Mouse (Mus musculus) cerebellum, adult 18-20 months (tissue): Measurements from ENCODE around the gene Wdr73.
A peak's percentile ranks its signal among the peaks of the same experiment; 100 is the strongest.
"Not testable (repeated sequence)": the region's sequence is repeated elsewhere in the genome, so short reads cannot be mapped to it uniquely, and the experiment has no call there.

Source experiments
- DNase-seq, 2 experiments: peaks; one replicate each; pipeline ENCODE4 v3.0.0; 2021

Wdr73 gene

DNA sequence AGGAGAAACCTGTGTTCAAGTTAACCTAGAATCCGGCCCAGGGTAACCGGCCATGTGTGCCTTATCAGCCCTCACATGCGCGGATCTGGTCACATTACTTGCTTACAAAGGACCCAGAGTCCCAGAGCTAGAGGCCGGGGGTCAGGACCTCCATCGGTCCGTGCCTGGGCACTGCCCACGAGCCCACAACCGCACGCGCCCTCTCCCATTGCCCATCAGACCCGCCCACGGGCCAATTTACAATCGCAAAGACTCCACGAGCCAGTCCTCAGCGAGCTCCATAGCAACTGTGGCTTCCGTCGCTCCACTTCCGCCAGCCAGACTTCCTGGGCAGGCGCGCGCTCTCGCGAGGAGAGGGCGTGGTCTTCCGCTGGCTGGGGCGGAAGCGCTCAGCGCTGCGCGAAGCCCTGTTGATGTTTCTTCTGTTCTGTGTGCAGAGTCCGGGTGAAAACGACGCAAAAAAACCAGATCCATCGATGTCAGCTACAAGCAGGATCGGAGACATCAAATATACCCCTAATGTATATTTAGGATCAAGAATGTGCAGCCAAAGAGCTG is at the start of gene Wdr73:
Gene Wdr73, minus strand, starts transcription at position 326 of the 558 bp plus-strand sequence.
- DNase-seq = peak; percentile 87 to 88

DNA sequence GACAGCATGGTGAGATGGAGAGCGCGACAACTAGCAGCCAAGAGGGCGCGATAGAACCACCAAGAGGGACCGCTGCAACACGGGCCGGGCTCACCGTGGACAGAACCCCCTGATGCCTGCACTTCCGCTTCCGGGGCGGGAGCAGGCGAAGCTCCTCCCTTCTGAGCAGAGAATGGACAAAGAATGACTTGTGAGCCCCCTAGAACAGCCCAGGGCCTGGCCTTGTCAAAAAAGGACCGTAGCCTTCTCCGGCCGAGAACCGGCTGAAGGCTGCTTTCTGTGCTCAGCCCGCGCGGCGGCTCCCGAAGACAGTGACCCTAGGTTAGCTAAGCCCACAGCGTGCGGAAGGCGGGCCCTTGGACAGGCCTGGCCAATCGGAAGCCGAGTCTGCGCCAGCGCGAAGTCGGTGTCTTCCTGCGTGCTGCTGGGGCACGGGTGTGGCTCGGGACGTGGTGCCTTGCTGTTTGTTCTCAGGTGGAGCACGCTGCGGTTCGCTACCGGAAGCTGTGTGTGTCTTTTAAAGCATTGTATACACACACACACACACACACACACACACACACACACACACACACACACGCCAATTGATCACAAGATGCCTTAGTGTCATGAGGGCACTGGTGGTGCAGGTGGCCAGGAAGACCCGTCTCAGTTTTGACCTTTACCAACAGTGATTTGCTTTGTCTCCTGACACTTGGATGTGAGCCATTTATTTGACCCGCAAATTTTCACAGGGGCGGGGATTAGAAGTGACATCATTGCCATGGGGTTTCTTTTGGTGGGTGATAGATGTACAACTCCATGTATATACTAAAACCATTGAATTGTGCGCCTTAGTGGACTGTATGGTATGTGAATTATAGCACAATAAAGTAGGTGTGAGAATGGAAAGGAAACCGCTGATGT is 46.6 kb upstream of the Wdr73 start, which contains the start of gene Sec11a:
Gene Sec11a, minus strand, starts transcription at position 336 of the 906 bp plus-strand sequence.
- DNase-seq = peak; percentile 96

GRCm38 (mm10) chr7:80939808-80940207 is 38.7 kb upstream of the Wdr73 start:
- DNase-seq = no peak

DNA sequence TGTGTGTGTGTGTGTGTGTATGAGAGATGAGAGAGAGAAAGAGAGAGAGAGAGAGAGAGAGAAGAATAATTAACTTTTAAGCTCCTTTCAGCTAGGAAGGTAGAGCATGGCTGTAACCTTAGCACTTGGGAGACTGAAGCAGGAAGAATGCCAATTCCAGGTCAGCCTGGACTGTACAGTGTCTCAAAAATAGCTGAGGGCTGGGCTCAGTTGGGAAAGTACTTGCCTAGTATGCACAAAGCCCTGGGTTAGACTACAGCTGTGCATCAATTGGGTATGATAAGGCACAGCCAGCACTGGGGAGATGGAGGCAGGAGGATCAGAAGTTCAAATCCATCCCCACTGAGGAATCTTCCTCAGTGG is 36.2 kb upstream of the Wdr73 start:
- not testable (repeated sequence) for DNase-seq

DNA sequence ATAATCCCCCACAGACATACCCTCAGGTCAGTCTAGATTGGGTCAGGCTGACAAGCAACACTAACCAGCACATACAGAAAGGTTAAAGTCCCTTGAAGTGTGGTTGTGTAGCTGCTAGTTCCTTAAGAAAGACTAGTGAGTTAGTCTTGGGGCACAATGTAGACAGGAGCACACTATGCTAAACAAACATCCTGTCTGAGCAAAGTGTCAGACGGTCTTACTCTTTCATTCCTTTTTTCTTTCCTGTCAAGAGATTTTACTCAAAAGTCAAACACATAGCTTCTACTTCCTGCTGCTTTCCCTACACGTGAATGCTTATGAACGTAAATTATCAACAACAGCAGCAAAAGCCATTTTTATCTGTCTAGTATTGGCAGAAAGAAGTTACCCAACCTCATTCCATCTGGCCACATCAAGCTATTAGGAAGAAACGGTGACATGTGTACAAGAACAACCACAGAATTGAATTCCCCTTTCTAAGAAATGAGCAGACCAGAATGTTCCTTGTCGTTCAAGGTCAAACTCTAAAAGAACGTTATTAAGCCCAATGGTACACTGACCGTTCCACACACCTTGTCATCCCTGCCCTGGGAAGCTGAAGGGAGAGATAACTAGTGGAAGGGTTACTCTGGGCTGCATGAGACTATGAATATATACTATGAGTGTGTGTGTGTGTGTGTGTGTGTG is 35.7 kb upstream of the Wdr73 start:
- not testable (repeated sequence) for DNase-seq

DNA sequence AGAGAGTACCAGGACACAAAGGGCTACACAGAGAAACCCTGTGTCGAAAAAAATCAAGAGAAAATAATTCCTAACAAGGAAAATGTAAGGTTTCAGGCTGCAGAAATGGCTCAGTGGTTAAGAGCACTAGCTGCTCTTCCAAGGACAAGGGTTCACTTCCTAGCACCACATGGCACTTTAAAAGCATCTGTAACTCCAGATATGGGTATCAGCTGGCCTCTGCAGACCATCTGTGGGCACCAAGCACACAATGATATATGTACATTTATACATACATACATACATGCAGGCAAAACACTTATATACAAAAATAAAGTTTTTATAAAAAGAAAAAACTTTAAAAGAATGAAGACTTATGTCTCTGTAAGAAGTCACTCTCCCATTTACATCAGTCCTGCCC is 34.8 kb upstream of the Wdr73 start:
- no peak for DNase-seq

- no peak for DNase-seq
Observed at GRCm38 (mm10) chr7:80932777-80933176, 31.7 kb upstream of the Wdr73 start.

GRCm38 (mm10) chr7:80931618-80932207 is 30.6 kb upstream of the Wdr73 start:
- DNase-seq = peak in 1 of 2 experiments; percentile 16

- no peak for DNase-seq
Observed at GRCm38 (mm10) chr7:80923165-80923564, 22.1 kb upstream of the Wdr73 start.

DNA sequence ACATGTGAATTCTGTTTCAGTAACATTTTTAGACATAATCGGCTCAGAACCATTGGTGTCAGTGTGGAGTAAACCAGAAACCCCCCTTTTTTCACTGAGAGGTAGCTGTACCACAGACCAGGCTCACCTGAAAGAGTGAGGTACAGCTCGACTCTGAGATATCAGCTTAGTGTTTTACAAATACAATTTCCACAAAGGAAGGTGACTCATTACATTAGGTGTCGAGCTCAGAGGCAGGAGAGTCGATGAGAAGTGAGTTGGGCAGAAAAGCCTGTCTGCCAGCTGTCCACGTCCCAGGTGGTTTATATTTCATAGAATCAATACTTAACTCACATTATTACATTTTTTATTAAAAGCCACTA is 18.6 kb upstream of the Wdr73 start:
- no peak for DNase-seq

GRCm38 (mm10) chr7:80918982-80919646 is 18.0 kb upstream of the Wdr73 start:
- no peak for DNase-seq

- DNase-seq = no peak
Observed at GRCm38 (mm10) chr7:80917916-80918465, 16.9 kb upstream of the Wdr73 start.

DNA sequence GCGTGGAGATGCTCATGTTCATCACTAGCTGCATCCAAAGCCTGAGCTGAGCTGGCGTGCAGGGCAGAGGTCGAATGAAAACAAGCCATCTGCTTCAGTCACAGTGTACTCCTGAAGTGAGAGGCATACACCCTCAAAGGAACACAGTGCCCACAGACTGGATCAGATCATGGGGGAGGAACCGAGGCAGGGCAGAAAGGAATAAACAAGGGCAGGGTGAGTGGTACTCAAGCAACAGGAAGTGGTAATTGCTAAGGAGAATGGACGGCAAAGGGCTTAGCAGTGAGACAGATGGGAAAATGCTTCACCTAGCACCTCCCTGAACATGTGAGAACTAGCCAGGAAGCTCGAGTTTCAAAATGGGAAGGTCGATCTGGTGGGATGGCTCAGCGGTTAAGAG is 11.4 kb upstream of the Wdr73 start:
- DNase-seq = no peak

DNA sequence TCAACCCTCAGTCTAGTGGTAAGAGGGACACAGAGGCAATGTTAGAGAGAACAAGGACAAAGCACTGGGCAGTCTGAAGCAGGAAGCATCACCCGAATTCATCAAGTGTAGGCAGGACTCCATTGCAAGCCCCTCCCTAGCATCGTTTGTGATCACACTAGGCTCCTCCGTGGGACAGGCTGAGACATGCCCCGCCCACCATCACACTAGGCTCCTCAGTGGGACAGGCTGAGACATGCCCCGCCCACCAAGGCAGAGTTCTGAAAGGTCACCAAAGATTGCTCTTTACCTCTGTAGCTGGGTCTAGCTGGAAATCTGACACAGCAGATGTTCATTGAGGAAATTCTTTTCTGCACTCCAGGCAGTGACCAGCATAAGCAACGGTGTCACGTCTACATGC is 10.0 kb upstream of the Wdr73 start:
- DNase-seq = no peak

DNA sequence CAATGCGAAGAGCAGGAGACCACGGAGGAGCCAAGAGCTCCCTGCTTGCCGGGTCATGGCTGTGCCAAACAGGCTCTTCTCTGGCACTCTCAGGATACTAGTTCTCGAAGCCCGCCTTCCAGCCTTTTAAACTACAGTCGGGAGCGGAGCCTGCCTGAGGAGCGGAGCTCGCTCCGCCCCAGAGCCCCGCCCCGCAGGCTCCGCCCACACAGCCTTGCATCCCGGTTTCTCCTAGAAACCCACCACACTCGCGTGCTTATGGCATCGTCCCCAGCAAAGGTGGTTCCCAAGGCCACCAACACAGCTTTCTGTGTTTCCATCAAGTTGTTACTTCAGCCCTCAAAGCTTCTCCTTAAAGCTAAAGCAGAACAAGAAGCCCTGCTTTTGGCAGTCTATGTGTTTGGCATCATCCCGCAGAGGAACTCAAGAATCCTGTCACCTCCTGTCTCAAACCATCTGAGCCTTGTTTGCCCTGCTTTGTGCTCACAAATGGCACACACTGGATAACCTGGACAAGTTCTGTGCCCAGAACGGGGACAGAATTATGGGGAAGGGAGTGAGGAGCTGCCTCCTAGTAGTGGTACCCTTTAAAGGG is 3.9 kb upstream of the Wdr73 start, which contains the start of gene Nmb:
Gene Nmb, minus strand, starts transcription at position 156 of the 595 bp plus-strand sequence.
- DNase-seq = peak; percentile 71 to 72

DNA sequence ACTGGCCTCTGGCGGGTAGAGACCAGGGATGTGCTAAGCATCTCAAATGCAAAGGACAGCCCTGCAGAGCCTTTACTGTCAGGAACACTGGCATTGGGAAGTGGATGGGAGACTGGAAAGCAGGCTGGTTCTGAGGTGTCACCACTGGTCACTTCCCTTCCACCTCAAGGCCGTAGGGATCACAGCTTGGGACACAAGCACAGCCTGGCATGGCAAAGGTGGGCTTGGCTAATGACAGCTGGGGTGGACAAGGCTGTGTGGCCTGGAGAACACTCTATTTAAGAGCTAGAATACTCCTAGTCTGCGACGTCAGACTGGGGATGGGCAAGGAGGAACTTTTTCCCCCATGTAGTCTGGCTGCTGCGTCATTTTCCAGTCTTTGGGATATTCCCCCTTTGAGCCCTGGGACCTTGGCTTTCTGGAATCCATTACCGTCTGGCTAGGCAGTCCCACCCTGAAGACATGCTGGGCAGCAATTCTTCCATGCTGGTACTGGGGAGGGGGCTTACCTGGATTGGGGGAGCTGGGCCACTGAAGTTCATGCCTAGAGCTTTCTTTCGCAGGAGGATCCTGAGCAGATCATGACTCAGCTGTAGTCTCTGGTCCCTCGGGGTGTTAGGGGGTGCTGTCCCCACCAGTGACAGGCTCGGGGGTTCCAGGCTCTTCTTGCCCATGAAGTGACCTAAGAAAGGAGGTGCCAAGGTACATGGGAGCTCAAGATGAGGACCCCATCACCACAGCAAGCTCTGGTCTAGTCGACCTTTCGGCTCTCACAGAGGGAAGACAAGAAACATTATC is 2.8 kb upstream of the Wdr73 start:
- no peak for DNase-seq

GRCm38 (mm10) chr7:80901541-80902274 is 639 bp upstream of the Wdr73 start:
- DNase-seq = peak in 1 of 2 experiments; percentile 37

DNA sequence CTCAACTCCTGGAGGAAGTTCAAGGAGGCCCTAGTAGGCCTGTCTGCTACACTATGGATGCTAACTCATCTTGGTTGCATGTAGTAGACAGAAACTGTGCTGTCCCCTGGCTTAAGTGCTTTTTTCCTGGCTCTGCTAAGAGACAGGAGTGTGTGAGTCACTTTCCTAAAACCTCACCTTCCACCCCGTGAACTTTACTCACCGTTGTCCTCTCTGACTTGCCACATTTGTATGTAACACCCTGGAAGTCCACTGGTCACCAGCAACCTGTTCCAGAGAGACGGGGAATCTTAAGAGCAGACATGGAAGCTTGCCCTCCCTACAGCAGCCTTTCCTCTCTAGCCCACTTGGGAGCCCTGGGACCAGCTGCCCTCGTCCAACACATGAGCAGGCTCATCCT is 3.3 kb downstream of the Wdr73 start:
- DNase-seq = no peak

DNA sequence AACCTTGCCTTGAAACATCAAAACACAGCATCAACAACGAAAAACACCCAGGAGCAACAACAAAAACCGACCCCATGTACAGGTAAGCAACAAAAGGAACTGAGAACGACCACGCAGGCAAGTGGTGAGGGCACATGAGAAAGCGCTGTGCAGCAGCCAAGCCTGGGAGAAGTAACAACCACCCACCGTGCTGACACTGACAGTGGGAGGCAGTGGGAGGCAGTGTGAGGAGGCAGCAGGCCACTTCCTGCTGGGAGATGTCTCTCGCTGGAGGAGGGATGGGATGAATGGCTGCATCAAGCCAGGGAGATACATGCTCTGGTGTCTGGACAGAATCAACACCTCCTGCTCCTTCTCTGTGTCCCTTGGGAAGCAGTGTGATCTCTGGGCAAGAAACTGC is 3.9 kb downstream of the Wdr73 start:
- DNase-seq = no peak

DNA sequence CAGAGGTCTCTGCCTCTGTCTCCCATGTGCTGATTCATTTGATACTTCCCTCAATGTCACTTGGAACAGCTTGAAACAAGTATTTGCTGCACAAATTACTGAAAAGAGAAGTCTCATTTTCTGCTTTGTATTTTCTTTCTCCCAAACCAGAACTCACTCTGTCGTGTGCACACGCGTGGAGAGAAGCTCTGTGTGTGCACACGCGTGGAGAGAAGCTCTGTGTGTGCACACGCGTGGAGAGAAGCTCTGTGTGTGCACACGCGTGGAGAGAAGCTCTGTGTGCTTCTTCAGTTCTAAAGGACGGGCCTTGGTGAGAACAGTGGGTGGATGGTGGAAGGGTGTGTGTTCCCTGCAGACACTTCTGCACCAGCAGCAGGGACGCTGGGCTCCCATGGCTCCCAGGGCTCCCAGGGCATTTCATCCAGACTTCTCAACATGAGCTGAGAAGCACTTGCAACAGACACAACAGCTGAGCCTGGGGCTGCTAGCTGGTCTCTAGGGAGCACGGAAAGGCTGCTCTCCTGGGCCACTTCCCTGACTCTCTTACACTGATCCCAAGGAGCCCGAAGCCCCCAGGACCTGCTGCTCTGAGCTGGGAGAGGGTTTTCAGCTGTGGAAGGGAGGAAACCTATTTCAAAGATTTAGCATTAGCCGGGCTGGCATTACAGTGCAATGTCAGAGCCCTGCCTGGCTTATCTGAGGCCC is 6.1 kb downstream of the Wdr73 start:
- DNase-seq = no peak
